Mouse (Mus musculus) thymus, postnatal 4 days (tissue): ENCODE data around the gene Smad3.

Experiments
- DNase-seq: peaks from one replicate; pipeline ENCODE4 v3.0.0; 2021

Gene Smad3

GRCm38 (mm10) chr9:63660061-63660460 lies 97.7 kb downstream of the Smad3 start:
- DNase-seq, result no peak

GRCm38 (mm10) chr9:63658970-63659371 lies 98.8 kb downstream of the Smad3 start:
- no peak for DNase-seq

GRCm38 (mm10) chr9:63658436-63658835 lies 99.4 kb downstream of the Smad3 start:
- DNase-seq, result no peak

GRCm38 (mm10) chr9:63657167-63657566 lies 100.6 kb downstream of the Smad3 start:
- no peak for DNase-seq

GRCm38 (mm10) chr9:63655092-63655491 lies 102.7 kb downstream of the Smad3 start:
- DNase-seq, result no peak

- DNase-seq, result no peak
Measured at GRCm38 (mm10) chr9:63654575-63654974, 103.2 kb downstream of the Smad3 start.

- DNase-seq, result no peak
Measured at GRCm38 (mm10) chr9:63653666-63654065, 104.1 kb downstream of the Smad3 start.

- DNase-seq, result no peak
Measured at GRCm38 (mm10) chr9:63651594-63651993, 106.2 kb downstream of the Smad3 start.

- DNase-seq, result no peak
Measured at GRCm38 (mm10) chr9:63650905-63651304, 106.9 kb downstream of the Smad3 start.

GRCm38 (mm10) chr9:63649841-63650545 lies 107.8 kb downstream of the Smad3 start:
- DNase-seq, result peak; percentile 81

- DNase-seq, result no peak
Measured at GRCm38 (mm10) chr9:63648520-63648918, 109.3 kb downstream of the Smad3 start.

- no peak for DNase-seq
Measured at GRCm38 (mm10) chr9:63647581-63648519, 109.9 kb downstream of the Smad3 start.

GRCm38 (mm10) chr9:63645084-63645483 lies 112.7 kb downstream of the Smad3 start:
- no peak for DNase-seq

- DNase-seq, result no peak
Measured at GRCm38 (mm10) chr9:63644011-63644410, 113.8 kb downstream of the Smad3 start.

- no peak for DNase-seq
Measured at GRCm38 (mm10) chr9:63641983-63642646, 115.7 kb downstream of the Smad3 start.

GRCm38 (mm10) chr9:63636113-63636512 lies 121.7 kb downstream of the Smad3 start:
- DNase-seq, result no peak

- no peak for DNase-seq
Measured at GRCm38 (mm10) chr9:63633334-63633733, 124.5 kb downstream of the Smad3 start.

GRCm38 (mm10) chr9:63632924-63633323 lies 124.9 kb downstream of the Smad3 start:
- DNase-seq, result no peak

- no peak for DNase-seq
Measured at GRCm38 (mm10) chr9:63632045-63632444, 125.7 kb downstream of the Smad3 start.

GRCm38 (mm10) chr9:63625090-63625756 lies 132.6 kb downstream of the Smad3 start:
- no peak for DNase-seq

GRCm38 (mm10) chr9:63623895-63624569 lies 133.8 kb downstream of the Smad3 start:
- no peak for DNase-seq

GRCm38 (mm10) chr9:63617967-63618366 lies 139.8 kb downstream of the Smad3 start:
- DNase-seq, result no peak
